Mouse (Mus musculus) myocyte (in vitro differentiated cells): ENCODE data around the gene Gch1.

Experiments used
- MAX ChIP-seq: IDR thresholded peaks from one replicate; pipeline ENCODE4 v1.6.1; 2011; ENCODE audit warnings: low read depth, mild to moderate bottlenecking, control low read depth
- POLR2A ChIP-seq: IDR thresholded peaks from one replicate; pipeline ENCODE4 v1.6.1; 2011; ENCODE audit warnings: low read depth, mild to moderate bottlenecking, control low read depth, moderate library complexity; ENCODE audit not compliant: insufficient read length
- SRF ChIP-seq: IDR thresholded peaks from one replicate; pipeline ENCODE4 v1.6.1; 2011; ENCODE audit warnings: low read depth; ENCODE audit not compliant: control insufficient read depth, insufficient read length
- TCF12 ChIP-seq: IDR thresholded peaks from one replicate; pipeline ENCODE4 v1.6.1; 2011; ENCODE audit warnings: mild to moderate bottlenecking, control low read depth; ENCODE audit not compliant: poor library complexity, insufficient read depth, severe bottlenecking
- TCF3 ChIP-seq: IDR thresholded peaks from one replicate; pipeline ENCODE4 v1.6.1; 2011; ENCODE audit warnings: low read depth, control low read depth; ENCODE audit not compliant: insufficient read length

- no peak for TF ChIP-seq POLR2A
- no peak for TF ChIP-seq MAX
- no peak for TF ChIP-seq TCF12
- no peak for TF ChIP-seq SRF
- TF ChIP-seq TCF3 = no peak
Measured at GRCm38 (mm10) chr14:47104246-47105173, 84.7 kb downstream of the Gch1 start.
